Mouse (Mus musculus): ENCODE results near the gene Cryzl1.
A peak's percentile ranks its signal among the peaks of the same experiment; 100 is the strongest.

Gene Cryzl1

DNA sequence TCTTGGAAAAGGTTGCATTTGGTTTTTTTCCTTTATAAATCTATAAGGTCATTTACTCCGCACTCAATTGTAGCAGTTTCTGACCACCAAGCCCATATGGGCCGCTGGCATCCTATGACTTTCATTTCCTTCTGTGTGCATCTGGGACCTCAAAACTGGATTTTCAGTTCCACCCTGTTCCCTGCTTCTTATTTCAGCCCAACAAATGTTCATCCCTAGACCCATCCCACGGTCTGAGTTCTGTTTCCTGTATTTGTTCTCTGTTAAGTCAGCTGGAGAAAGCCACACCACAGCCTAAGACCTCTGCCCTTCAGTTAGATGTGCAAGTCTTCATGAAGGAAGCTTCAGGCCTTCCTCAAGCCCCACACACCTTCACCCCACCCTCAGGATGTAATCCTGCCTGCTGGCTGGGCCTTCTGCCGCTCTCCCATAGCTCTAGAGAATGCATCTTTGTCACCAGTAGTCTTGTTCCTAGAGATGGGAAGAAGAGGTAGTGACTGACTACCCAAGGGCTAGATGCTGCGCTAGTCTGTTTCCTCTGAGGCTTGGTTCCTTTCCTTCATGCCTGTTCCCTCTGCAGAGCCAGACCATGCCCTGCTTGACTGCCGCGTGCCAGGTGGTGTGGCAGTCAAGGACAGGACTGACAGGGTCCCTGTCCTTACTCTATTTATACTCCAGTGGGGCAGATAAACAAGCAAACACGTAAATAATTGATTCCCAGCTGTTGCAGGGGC is 11.6 kb upstream of the Cryzl1 start:
- DNase-seq (ENCODE audit: low read depth, low spot score) = no peak

DNA sequence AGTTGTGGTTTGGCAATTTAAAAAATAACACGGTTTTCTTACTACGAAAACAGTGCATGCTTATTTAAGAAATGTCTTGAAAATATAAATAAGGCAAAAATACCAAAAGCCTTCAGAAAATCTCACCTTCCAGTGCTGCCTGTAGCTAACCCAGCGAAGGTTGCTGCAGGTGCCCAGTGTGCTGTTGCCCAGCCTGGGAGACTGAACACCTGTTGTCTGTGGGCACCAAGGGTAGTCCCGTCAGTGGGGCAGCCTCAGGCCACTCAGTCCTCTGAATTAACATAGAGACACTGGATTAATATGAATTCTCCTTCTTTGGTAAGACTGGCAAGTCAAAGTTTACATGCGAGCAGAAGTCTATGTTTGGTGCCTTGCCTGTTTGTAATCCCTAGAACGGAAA is 9.7 kb upstream of the Cryzl1 start:
- DNase-seq (ENCODE audit: low read depth, low spot score) = no peak

DNA sequence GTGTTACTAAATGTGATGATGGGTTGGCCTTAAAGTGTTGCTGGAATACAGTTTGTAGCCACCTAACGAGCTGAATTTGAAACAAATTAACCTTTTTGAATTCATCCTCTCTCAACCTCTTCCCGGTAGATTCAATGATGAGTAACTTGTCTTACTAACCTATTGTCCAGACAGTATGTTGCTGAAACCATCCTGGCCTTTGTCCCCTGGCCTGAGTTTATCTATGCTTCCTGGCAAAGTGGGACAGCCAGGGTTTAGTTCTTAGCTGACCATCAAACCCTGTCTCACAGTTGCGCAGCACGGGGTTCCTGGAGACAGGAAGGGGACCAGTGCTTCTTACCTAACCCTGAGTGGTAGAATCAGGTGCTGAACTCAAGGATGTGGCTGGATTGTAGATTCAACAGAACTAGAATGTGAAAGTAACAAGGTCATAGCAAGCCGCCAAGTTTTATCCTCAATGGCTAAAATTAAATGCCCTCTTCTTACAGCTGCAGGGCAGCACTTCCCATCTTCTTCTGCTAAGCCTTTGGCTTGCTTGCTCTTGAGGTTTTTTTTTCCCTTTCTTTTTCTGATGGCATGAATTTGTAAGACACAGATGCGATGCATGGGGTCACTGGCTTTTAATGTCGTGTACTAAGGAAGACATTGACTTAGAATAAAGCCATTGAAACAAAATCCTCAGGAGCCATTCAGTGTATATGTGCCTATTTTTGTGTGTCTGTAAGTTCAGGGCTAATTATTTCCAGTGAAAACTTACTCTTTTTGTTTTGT is 7.5 kb upstream of the Cryzl1 start:
- DNase-seq (ENCODE audit: low read depth, low spot score) = no peak

DNA sequence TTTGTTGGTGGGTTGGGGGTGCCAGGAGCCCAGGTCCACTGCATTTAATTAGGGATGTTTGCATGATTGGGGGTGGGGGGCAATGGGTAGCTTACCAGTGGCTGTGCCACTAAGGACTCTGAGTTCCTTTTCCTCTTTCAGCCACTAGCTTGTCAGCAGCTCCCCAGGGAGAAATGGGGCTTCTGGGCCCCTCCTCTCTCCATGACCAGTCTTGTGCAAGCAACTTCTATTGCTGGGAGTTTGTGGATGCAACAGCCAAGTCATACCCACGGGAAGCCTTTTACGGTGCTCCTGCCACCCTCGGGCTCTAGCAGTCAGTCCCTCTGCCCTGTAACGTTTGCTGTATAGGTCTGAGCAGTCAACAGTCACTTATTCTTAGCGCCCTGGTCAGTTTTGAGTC is 6.0 kb upstream of the Cryzl1 start:
- no peak for DNase-seq (ENCODE audit: low read depth, low spot score)

DNA sequence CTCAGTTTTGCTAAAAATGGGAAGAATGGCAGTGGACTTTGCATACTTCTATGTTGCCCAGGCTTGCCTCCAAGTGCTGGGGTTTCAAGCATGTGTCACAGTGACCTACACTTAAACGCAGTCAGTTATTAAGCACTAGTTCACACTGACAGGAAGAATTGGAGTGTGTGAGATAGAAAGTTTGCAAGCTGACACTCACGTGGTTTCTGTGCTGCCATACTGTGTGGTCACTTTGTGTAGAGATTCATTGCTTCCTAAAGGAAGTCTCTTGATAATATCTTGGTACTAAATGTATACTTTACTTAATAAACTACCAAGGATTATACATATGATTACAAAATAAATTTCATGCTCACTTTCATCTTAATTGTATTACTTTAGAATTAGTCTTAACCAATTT is 4.0 kb upstream of the Cryzl1 start:
- DNase-seq (ENCODE audit: low read depth, low spot score) = peak; percentile 18

DNA sequence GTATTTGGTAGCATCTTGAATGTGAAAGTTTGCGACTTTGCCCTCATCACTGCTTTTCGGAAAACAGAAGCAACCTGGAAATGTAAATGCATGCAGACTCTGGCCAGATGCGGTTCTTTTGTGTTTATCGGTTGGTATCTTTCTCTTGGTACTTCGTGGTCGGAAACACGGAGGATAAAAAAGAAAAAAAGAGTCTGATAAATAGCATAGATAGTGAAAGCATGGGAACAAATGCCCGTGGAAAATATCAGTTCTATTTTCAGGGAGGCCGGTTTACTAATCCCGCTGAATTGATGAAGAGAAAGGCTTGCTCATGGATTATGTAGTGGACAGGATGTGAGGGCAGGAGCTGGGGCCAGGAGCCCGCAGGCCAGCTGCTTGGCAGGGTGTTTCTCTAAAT is 1.7 kb upstream of the Cryzl1 start:
- peak; percentile 65 for DNase-seq (ENCODE audit: low read depth, low spot score)

DNA sequence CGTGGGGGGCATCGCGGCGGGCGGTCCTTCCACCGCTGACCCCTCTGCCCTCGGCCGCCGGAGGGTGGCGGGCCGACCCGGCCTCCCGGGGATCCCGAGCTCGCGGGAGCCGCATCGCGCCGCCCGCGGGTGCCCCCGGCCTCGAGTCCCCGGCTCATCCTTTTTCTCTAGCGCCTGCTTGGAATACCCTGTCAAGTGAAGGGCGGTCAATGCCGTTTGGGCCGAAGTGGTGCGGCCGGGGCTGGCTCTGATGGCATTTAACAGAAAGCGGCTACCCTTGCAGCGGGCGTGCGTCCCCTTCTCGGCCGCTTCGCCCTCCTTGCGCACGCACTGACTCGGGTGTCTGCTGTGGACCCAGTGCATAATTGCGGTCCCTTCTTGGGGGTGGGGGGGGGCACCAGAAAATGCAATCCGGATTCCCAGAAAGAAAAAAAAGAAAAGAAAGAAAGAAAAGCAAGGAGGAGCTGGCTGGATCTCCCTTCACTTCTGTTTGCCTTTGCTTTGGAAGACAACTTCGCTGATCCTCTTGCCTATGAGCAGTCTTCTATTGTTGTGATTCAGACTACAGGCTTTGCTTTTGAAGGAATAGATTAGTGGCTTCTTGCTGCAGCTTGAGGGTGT is 1.2 kb upstream of the Cryzl1 start:
- peak; percentile 66 for DNase-seq (ENCODE audit: low read depth, low spot score)

DNA sequence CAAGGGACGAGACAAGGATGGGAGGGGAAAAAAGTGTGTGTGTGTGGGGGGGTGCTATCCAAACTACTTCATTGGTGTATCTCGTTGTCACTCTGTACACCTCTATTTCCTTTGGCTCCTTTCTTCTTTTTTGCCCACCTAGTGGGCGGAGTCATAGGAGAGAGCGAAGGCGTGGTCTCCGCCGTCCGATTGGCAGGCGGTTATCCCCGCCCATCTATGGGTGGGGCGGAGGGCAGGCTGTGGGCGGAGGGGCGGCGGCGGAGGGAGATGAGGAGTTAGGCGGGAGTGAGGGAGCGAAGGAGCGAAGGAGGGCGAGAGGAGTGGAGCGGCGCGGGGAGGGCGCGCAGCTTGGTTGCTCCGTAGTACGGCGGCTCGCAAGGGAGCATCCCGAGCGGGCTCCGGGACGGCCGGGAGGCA is 299 bp upstream of the Cryzl1 start, which contains the start of gene Itsn1:
Itsn1 (plus strand) TSS at position 216 of the 417 bp plus-strand sequence.
- DNase-seq (ENCODE audit: low read depth, low spot score) = peak; percentile 99

DNA sequence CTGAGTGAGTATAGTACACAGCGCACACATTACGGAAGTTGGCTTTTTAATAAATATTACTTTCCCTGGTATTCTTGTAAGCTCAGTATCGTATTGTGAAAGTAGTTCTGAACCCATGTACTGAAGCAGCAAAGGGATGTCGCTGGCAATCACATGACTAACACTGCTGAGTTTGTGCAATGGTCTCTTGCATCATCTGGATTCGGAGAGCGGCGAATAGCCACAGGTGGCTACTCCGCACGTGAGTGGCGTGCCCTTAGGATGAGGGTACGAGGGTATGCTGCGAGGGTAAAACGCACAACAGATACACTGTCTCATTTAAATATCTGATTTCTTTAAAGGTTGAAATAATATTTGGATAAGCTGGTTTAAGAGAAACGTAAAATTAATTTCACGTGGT is 1.3 kb downstream of the Cryzl1 start:
- peak; percentile 57 for DNase-seq (ENCODE audit: low read depth, low spot score)

DNA sequence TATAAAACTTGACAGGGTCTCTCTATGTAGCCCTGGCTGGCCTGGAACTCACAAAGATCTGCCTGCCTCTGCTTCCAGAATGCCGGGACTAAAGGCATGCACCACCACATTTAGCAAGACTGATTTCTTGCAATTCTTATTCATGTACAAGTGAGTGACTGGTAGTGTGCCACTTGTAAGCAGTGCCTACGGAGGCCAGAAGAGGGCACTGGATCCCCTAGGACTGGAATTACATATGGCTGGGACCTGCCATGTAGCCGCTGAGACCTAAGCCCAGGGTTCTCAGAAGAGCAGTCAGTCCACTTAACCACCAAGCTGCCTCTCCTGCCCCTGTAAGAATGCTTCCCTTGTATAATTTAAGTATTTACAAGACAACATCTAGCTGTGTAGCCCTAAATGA is 4.5 kb downstream of the Cryzl1 start:
- DNase-seq (ENCODE audit: low read depth, low spot score) = peak; percentile 79

DNA sequence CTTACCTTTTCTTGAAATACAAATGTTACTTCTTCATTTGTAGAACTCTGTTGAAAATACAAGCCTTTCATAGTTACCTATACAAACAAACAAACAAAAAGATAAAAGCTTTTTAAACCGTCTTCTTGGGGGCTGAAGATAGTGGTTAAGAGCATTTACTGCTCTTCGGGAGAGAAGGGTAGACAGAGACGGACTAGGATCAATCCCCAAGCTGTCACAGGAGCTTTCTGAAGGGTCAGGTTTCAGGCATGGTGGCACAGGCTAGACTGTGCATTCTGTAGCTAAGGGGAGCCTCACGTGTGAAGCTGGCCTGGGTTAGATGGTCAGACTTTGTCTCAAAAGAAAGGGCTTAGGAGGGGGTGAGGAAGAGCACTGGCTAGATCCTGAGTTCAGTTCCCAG is 11.4 kb downstream of the Cryzl1 start:
- no peak for DNase-seq (ENCODE audit: low read depth, low spot score)

DNA sequence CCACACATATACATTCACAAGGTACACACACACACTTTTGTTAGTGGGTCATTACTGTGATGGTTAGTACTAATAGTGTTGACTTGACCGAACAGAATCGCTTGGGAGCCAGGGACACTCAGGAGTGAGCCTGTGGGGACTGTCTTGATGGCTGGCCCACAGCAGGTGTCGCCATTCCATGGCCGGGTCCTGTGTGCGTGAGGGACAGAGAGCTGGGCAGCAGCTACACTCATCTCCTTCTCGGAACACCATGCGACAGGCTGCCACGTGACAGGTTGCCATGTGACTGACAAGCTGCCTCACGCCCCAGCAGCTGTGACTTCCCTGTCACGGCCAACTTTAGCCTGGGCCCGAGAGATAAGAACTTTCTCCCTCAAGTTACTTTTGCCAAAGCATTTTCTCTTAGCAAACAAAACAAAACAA is 11.8 kb downstream of the Cryzl1 start:
- no peak for DNase-seq (ENCODE audit: low read depth, low spot score)

DNA sequence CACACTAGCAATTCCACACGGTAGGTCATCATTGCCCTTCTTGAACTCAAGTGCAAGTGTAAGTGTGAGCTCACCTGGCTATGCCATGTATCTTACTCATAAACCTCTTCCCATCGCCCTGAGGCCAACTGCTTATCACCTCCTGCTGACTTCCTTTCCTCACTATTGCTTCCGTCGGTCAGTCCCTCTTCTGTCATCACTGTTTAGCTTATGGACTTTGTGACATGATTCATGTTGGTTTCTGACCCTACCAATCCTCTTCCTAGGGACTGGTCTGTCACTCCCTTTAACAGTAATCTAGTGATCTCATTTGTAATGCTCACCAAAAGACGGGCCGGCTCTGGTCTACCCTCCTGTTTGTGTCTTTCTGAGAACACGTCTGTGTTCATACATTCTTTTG is 18.5 kb downstream of the Cryzl1 start:
- DNase-seq (ENCODE audit: low read depth, low spot score) = no peak

DNA sequence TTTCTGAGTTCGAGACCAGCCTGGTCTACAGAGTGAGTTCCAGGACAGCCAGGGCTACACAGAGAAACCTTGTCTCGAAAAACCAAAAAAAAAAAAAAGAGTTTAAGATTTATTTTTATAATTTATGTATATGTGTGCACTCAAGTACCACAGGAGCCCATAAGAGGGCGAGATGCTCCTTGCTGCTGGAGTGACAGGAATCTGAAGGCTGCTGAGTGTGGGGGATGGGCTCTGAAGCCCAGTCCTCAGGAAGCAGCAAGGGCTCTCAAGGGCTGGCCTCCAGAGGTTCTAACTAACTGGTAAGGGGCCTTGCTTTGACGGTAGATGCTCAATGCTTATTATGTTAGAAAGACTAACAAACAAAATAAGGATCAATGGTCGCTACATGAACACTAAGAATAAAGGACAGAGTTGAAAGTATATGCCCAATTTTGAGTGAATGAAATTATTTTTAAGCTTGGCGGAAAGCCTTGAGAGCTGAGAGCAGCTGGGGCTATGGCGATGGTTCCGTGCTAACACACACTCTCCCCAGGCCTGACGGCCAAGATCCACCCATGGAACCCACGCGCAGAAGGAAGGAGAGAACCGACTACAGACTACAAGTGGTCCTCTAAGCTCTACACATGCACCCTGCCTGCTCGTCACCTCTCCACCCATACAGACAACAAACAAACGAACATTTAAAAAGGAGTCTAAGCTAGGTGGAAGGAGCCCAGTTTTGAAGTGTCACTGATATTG is 24.0 kb downstream of the Cryzl1 start:
- DNase-seq (ENCODE audit: low read depth, low spot score) = no peak

DNA sequence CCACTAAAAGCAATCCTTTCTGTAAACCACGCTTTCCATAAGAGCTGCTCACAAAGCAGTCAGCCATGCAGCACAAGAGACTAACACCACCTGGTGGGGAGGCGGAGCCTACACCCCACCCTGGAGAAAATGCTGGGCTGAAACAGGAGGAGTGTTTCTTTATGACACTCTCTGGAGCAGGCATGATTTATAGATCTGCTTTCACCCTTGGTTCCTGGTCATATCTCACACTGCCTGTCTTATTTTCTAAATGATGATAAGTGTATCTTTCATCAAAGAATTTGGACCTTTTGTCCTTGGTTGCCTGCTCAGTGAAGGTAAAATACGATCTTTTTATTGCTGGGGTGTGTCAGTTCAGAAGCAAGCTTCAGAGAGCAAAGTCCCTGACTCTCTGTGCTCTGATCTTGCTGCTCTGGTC is 26.0 kb downstream of the Cryzl1 start:
- no peak for DNase-seq (ENCODE audit: low read depth, low spot score)

DNA sequence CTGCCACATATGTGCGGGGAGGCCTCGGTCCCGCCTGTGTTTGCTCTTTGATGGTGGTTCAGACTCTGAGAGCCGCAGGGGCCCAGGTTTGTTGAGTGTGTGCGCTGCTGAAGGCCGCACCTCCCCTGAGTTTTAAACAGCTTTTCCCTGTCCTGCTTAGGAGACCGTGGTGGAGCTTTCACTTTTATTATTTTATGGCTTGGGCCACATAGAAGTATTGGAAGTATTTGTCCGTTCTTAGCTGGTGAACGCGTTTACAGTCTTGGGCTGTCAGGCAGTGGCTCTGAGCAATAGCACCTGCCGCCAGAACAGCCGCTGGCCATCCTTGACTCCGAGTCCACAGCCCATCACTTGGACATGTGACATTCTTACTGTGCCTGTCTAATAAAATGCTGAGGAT is 26.9 kb downstream of the Cryzl1 start:
- DNase-seq (ENCODE audit: low read depth, low spot score) = no peak

DNA sequence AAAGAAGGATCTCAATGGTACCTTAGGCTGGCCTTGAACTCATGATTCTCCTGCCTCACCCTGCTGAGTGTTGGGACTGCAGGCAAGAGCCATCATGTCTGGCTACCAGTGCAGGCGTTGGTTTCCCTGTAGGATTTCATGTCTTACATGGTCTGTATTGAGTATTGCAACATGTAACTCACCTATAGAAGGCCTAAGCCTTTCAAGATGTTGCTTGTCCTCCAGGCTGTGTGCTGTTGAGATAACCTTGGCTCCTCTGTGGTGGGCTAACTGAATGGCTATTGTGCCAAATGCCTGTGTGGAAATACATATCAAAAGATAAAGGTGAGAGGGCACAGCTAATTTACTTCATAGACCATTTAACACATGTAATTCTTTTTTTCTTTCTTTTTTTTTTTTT is 29.8 kb downstream of the Cryzl1 start:
- DNase-seq (ENCODE audit: low read depth, low spot score) = no peak

DNA sequence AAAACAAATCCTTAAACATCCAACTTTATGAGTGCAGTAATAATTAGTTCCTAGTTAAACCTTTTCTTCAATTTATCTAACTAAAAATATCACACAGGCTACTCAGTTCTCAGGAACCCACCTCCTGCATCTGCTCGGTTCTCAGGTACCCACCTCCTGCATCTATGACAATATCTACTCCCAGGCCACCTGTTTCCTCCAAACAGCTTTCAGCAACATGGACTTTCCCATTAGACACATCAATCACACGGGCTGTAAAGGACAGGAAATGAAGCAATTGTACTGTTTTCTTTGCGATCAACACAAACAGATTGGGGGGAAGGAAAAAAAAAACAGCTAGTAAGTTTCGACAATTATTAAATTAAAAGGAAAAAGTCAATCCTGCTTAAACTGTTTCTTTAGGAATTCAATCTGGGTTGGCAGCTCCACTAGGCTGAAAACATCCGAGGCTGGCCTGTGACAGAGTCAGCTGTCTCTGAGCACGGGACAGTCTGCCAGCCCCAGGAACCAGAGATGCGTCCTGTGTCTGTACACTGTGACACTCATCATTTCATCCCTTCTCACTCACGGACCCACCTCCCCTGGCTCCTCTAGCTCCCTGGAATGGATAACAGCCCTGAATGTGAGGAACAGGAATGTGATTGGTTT is 33.5 kb downstream of the Cryzl1 start:
- DNase-seq (ENCODE audit: low read depth, low spot score) = no peak

DNA sequence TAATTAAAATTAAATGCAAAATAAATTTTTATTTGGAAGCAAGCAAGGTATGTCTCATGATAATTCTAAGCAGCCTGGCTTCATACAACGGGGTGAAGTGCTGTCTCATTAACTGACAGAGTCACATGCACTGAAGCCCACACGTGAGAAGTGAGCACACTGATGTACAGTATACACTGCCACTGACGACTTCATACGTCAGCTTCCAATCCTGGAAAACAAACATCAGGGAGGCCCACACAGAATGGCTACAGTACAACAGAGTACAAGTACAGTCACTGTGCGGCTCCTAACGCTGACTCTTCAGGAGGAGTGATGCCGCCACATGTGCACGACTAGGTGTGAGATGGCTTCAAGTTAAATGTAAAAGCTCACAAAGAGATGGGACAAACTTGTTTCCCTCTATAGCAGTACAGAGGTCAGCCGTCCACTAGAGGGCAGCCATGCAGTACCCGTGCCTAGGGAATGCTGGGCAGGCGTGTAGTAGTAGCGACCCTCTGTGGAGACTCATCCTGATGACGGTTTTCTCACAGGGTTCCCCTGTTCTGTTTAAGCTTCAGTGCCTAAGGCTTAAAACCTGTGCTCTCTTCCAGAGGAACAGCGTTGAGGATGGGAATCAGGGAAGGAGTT is 34.2 kb downstream of the Cryzl1 start:
- DNase-seq (ENCODE audit: low read depth, low spot score) = peak; percentile 89

DNA sequence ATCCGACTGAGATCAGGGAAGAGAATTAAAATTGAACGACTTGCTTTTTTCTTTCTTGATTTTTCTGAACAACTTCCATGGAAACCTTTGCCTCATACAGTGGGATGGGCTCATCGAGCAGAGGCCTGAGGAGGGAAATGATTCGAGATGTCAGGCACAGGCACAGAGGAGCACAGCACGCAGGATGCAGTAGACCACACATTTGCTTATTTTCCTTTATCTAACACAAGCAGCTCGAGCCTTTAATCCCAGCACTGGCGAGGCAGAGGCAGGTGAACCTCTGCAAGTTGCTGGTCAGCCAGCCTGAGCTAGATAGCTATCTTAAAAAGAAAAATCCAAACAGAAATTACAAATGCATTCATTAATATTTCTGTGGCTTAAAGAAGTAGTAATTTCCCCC is 39.0 kb downstream of the Cryzl1 start:
- no peak for DNase-seq (ENCODE audit: low read depth, low spot score)
